Mouse (Mus musculus) cerebellum, adult 2 months (tissue): ENCODE data around the gene Kcnip4. TPM values are rescaled to one million over a fixed set of nuclear protein-coding genes. Genes with fewer than 3 reads are reported as not detected.

Source experiments
- DNase-seq, 2 experiments: peaks; one replicate each; pipeline ENCODE4 v3.0.0; 2021
- H3K27ac ChIP-seq: fragments of 200-500 bp; 2 replicates; pipeline ENCODE4 v1.5.1; 2012; ENCODE audit warnings: low read length, control low read depth, inconsistent platforms; ENCODE audit not compliant: insufficient read depth
- H3K27me3 ChIP-seq: fragments of 200-500 bp; 2 replicates; pipeline ENCODE4 v1.6.1; 2012; ENCODE audit warnings: inconsistent platforms, mild to moderate bottlenecking, low read length, moderate library complexity; ENCODE audit not compliant: control insufficient read depth, insufficient read depth
- H3K4me1 ChIP-seq: fragments of 200-500 bp; 2 replicates; pipeline ENCODE4 v1.6.1; 2011; ENCODE audit warnings: low read length; ENCODE audit not compliant: control insufficient read depth, insufficient read depth
- H3K4me3 ChIP-seq: fragments of 200-500 bp; replicated peaks from 2 replicates; pipeline ENCODE3; 2011; ENCODE audit warnings: mild to moderate bottlenecking, low read depth, low read length, control low read depth; ENCODE audit not compliant: insufficient read depth
- CTCF ChIP-seq: fragments of 200-500 bp; IDR thresholded peaks from 2 replicates; pipeline ENCODE4 v1.5.1; 2011; ENCODE audit warnings: low read depth, mild to moderate bottlenecking, control low read depth, low read length, moderate library complexity, borderline replicate concordance; ENCODE audit not compliant: insufficient read depth
- POLR2A ChIP-seq: fragments of 200-500 bp; IDR thresholded peaks from 2 replicates; pipeline ENCODE4 v1.6.1; 2011; ENCODE audit warnings: low read length, control low read depth, borderline replicate concordance; ENCODE audit not compliant: insufficient read depth
- WGBS: fragments of 180-500 bp; shearing (Covaris S2); methylation state at CpG from one replicate; pipeline ENCODE4 v1.1.7; 2018; 5-methylcytosine and 5-hydroxymethylcytosine counted together
- polyA plus RNA-seq: library from polyadenylated mRNA; depleted of rRNA; stranded (reverse); fragments of >200 nt; gene quantifications from 2 replicates; pipeline ENCODE4 v1.2.3, GENCODE M21; 2012

The Kcnip4 gene
- polyA plus RNA-seq, 1 experiment, result 93.6 TPM

DNA sequence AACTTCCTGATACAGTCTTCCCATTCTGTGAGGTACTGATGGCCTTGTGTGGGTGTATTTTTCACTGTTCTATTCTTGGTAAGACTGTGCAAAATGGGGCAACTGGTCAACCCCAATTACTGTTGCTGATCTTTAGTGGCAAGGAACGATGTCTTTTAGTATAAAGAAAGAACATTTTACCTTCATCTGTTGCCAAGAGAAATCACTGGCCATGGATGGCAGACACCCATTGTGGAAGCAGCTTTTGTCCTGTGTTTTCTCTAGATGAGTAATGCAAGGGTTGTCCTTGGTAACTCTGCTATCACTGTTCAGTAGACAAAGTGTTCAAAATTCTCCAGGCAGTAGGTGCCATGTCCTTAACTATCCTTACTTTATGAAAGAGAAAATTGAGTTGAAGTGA is 729.2 kb downstream of the Kcnip4 start:
- H3K27me3 ChIP-seq, result no peaks in the 10 kb centered on the region
- H3K4me1 ChIP-seq, result no peaks in the 10 kb centered on the region
- DNase-seq, result no peak
- H3K4me3 ChIP-seq, result no peak overlapping the region
- WGBS, result 43% methylated on average over 1 of the region's 1 CpGs
- H3K27ac ChIP-seq, result no peak overlapping the region
- TF ChIP-seq CTCF (no peak), POLR2A (no peak)

DNA sequence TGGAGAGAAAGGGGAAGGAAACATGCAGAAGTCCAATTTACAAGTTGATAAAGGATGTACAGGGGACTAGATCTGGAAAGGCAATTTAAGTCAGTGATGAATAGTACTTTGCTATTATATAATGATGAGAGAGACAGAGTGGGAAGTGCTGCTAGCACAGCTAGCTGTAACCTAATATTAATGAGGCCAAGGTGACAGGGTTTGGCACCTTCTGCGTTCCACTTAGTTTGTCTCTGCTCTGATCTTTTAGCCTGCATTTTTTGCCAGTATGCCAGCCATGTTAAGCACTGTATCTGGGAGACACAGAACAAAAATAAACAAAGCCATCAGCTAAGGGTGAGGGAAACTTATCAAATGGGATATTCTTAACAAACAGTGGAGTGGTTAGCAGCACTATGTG is 745.3 kb downstream of the Kcnip4 start:
- WGBS, result 35% methylated on average over 1 of the region's 1 CpGs
- TF ChIP-seq CTCF (no peak), POLR2A (no peak)
- Histone ChIP-seq H3K27me3 (no peaks in the 10 kb centered on the region), H3K27ac (no peak overlapping the region), H3K4me1 (no peaks in the 10 kb centered on the region; the same call in 1 of the 2 replicates), H3K4me3 (no peak overlapping the region)
- DNase-seq, result peak in 1 of 2 experiments; percentile 55

- Histone ChIP-seq H3K4me3 (no peak overlapping the region), H3K27me3 (no peaks in the 10 kb centered on the region), H3K4me1 (no peaks in the 10 kb centered on the region), H3K27ac (no peak overlapping the region)
- DNase-seq, result peak in 1 of 2 experiments; percentile 18
- no peak for TF ChIP-seq CTCF
- TF ChIP-seq POLR2A, result no peak
Measured at GRCm38 (mm10) chr5:48748613-48749012, 776.1 kb downstream of the Kcnip4 start.

DNA sequence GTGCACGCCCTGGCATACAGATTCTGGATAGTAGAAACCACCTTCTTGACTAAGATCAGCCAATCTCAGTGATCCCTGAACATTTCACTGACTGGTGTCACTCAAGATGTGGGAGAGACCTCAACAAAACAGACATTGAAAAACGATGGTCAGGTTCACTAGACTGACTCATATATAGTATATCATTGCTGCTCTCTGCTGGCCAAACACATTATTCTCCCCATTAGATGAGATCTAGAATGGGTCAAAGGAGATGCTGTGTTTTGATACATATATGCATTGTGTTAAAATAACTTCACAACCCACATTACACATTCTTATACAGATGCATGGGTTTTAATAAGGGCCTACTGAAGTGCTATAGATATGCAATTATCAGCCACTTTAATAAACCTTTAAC is 787.1 kb downstream of the Kcnip4 start:
- no peaks in the 10 kb centered on the region for H3K4me1 ChIP-seq
- H3K4me3 ChIP-seq, result no peak overlapping the region
- TF ChIP-seq CTCF (peak; percentile 17; the same call in 1 of the 2 replicates), POLR2A (no peak)
- no peak for DNase-seq
- WGBS, result 43% methylated on average over 2 of the region's 2 CpGs
- H3K27ac ChIP-seq, result no peak overlapping the region
- H3K27me3 ChIP-seq, result no peaks in the 10 kb centered on the region

DNA sequence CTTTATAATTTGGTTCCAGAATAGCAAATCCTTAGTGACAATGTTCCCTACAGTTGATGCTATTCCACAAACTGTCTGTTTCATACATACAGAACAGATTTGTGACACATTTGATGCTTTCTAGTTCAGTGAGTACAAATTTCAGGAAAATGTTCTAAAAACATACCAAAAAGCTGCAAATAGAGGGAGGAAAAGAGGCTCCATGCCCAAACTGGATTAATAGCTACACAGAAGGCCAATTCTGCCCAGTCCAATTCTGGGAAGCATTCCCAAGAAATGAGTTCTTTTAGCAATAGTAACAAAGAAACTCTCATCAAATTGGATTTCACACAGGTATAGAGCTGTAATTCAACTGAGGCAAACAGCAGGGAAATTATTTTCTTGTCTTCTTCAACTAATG is 806.5 kb downstream of the Kcnip4 start:
- no peak overlapping the region for H3K27ac ChIP-seq
- no peaks in the 10 kb centered on the region for H3K27me3 ChIP-seq
- DNase-seq, result peak in 1 of 2 experiments; percentile 37
- H3K4me1 ChIP-seq, result peaks cover 2% of the 10 kb centered on the region; the same call in 1 of the 2 replicates
- TF ChIP-seq CTCF, result no peak
- TF ChIP-seq POLR2A, result no peak
- no peak overlapping the region for H3K4me3 ChIP-seq

GRCm38 (mm10) chr5:48705997-48706396 is 818.7 kb downstream of the Kcnip4 start:
- DNase-seq, result no peak
- H3K27ac ChIP-seq, result no peak overlapping the region
- no peaks in the 10 kb centered on the region for H3K4me1 ChIP-seq
- WGBS, result 76% methylated on average over 3 of the region's 3 CpGs
- TF ChIP-seq POLR2A (no peak), CTCF (no peak)
- no peak overlapping the region for H3K4me3 ChIP-seq
- H3K27me3 ChIP-seq, result no peaks in the 10 kb centered on the region

GRCm38 (mm10) chr5:48687068-48687467 is 837.6 kb downstream of the Kcnip4 start:
- no peaks in the 10 kb centered on the region for H3K27me3 ChIP-seq
- H3K4me1 ChIP-seq, result no peaks in the 10 kb centered on the region
- TF ChIP-seq CTCF (no peak), POLR2A (no peak)
- no peak overlapping the region for H3K4me3 ChIP-seq
- no peak for DNase-seq
- no peak overlapping the region for H3K27ac ChIP-seq
- 64% methylated on average over 3 of the region's 3 CpGs for WGBS

DNA sequence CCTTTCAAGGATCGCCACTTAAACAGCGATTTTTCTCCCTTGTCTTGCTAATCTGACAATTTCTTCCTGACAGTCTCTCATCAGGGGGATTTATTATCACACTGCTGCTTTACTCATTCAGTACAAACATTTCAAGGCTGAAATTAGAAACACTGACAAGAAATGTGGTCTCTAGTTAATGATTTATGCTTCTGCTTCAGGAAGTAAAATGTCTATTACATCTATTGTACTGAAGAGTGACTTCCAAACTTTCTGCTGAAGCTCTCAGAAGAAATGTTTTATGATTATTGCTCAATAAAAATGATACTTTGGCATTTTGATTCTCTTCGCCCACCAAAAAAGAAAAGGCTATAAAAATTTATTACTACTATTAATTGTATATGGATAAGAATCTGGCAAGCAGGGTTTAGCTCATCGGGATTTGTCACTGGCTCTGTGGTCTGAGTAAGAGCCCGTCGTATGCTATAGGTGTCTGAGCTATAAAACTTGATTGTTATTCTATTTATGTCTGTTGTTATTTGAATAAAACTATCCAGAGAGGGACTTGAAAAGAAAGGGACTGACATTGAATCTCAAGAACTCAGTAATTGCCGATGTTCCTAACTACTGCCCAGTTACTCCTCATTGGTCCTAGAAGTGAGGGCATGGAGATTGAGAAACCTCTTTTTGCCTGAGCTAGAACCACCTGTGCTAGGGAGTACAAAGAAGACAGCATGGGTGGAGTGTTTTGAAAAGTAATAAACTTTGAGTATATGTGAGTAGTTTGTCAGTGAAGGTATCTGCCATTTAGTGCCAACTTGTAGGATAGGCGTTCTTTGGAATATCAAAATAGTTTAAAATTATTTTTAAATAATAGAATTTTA is 844.7 kb downstream of the Kcnip4 start:
- Histone ChIP-seq H3K4me3 (no peak overlapping the region), H3K4me1 (no peaks in the 10 kb centered on the region), H3K27me3 (no peaks in the 10 kb centered on the region), H3K27ac (no peak overlapping the region)
- DNase-seq, result no peak
- 95% methylated on average over 8 of the region's 8 CpGs for WGBS
- TF ChIP-seq POLR2A, result no peak
- no peak for TF ChIP-seq CTCF
